Mouse (Mus musculus) cerebellum, adult 18-20 months (tissue): ENCODE measurements around the gene Rgs3.
"Not testable (repeated sequence)": the region's sequence is repeated elsewhere in the genome, so short reads cannot be mapped to it uniquely, and the experiment has no call there.

Experiments
- DNase-seq, 2 experiments: peaks; one replicate each; pipeline ENCODE4 v3.0.0; 2021

Rgs3 gene

GRCm38 (mm10) chr4:62557436-62557835 lies 2.2 kb upstream of the Rgs3 start:
- no peak for DNase-seq

DNA sequence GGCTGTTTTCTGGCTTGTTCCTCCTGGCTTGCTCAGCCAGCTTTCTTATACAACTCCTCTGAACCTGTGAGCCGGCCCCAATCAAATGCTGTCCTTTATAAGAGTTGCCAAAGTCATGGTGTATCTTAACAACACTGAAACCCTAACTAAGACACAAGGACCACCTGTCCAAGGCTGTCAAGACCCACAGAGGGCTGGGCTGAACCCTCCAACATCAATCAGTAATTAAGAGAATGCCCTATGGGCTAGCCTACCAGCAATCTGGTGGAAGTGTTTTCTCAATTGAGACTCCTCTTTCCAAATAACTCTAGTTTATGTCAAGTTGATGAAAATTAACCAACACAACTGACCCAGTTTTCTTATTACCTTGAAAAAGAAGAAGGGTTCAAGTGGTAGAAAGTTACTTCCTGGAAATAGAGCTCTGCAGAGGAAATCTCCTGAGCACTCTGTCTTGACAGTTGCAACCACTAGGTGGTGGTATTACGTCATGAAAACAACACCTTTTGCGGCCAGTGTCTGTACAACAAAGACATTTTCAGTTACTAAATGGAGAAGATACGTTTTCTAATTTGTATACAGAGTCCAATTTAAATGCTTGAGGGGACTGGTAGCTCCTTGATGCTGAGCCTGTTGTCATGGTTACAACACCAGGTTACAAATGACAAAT lies 1.4 kb downstream of the Rgs3 start:
- peak; percentile 79 to 85 for DNase-seq

GRCm38 (mm10) chr4:62561630-62562001 lies 2.0 kb downstream of the Rgs3 start:
- DNase-seq = no peak

- no peak for DNase-seq
Measured at GRCm38 (mm10) chr4:62562006-62562405, 2.4 kb downstream of the Rgs3 start.

DNA sequence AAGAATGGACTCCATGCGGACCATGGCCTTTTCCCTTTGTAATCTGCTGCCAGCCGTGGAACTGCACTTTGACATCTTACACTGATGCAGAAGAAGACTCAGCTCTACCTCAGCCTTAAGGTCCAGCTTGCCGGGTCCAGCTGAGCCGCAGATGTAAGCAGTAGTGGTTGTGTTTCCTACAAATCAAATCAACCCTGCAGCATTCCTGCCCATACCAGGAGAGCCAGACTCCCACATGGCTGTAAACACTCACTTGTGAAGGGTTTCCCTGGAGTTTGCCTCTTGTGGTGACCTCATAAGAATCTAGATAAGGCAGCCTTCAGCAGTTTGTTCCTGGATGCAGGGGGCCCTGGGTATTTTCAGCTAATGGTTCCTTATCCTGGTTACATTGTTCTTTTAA lies 6.9 kb downstream of the Rgs3 start:
- no peak for DNase-seq

DNA sequence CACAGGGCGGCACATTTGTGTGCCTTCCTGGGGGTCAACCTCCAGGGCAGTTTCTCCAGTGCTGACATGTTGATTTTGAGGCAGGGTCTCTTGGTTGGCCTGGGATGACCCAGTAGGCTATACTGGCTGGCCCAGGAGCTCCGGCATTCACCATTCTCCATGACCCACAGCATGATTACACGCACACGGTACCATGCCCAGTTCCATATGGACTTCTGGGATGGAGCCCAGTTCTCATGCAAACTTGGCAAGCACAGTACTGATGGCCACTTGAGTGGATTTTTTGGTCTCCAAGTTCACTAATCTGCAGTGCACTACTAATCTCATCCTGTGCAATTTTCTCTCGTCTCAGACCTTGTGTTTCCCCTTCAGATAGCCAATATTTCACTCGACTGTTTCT lies 8.0 kb downstream of the Rgs3 start:
- DNase-seq = peak; percentile 67

- DNase-seq = no peak
Measured at GRCm38 (mm10) chr4:62568359-62568758, 8.7 kb downstream of the Rgs3 start.

DNA sequence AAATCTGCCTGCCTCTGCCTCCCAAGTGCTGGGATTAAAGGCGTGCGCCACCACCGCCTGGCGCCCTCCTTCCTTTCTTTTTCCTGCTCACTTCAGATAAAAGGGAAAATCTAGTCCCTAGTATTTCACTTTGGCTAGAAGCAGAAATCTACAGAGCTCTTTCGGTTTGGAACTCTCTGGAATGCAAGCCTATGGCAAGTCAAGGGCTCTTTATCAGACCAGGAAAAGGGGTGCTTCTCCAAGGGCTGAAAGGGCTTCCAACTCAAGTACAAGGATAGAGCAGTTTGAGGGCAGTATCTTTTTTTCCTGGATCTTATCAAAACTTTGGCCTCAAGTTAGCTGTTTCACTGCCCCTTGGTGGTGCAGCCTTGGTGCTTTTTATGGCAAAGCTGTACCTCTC lies 10.0 kb downstream of the Rgs3 start:
- no peak for DNase-seq

GRCm38 (mm10) chr4:62570029-62570428 lies 10.4 kb downstream of the Rgs3 start:
- no peak for DNase-seq

GRCm38 (mm10) chr4:62582365-62583264 lies 23.0 kb downstream of the Rgs3 start:
- peak; percentile 93 for DNase-seq

- peak; percentile 80 to 83 for DNase-seq
Measured at GRCm38 (mm10) chr4:62583265-62584092, 23.8 kb downstream of the Rgs3 start.

GRCm38 (mm10) chr4:62587067-62587466 lies 27.4 kb downstream of the Rgs3 start:
- DNase-seq = no peak

GRCm38 (mm10) chr4:62590878-62591277 lies 31.2 kb downstream of the Rgs3 start:
- no peak for DNase-seq

DNA sequence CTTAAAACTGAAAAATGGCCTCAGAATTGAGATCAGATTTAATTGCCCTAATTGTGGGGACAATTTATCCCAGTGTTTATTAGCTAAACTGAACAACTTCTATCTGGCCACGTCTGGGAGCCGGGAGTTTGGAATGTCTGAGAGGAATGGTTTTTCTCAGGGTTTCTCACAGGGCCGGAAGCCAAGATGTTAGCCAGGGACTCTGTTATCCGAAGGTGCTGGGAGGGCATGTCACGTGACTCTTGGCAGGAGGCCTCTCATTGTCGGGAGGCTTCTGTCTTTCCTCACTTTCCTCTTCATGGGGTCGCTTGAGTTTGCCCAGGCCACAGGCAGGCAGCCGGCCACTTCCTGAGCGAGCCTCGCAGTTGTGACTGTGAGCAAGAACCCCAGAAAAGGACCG lies 31.7 kb downstream of the Rgs3 start:
- no peak for DNase-seq

DNA sequence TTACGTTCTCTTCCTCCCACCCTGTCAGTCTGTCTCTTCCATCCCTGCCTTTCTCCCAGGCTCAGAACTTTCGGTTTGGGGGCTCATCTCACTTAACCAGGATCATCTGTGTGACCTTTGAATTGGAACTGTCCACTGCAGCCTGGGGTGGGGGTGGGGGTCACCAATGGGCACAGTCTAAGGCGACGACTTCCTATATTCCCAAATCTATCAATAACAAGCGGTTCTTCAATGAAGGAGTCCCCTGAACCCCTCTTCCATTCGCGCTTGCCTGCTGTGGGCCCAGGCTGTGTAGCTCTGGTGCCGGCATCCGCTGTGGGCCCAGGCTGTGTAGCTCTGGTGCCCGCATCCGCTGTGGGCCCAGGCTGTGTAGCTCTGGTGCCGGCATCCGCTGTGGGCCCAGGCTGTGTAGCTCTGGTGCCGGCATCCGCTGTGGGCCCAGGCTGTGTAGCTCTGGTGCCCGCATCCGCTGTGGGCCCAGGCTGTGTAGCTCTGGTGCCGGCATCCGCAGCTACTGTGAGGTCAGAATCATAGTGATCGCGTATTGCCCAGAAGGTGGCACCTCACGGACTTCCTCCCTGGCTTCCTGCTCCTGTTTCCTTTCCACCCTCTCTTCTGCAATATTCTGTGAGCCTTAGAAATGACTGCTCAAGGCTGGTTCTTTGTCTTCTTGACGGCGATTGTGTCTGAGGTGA lies 34.0 kb downstream of the Rgs3 start:
- not testable (repeated sequence) for DNase-seq

- no peak for DNase-seq
Measured at GRCm38 (mm10) chr4:62594442-62594841, 34.8 kb downstream of the Rgs3 start.

- DNase-seq = peak; percentile 44 to 48
Measured at GRCm38 (mm10) chr4:62596051-62596450, 36.4 kb downstream of the Rgs3 start.

GRCm38 (mm10) chr4:62600549-62600948 lies 40.9 kb downstream of the Rgs3 start:
- DNase-seq = no peak

DNA sequence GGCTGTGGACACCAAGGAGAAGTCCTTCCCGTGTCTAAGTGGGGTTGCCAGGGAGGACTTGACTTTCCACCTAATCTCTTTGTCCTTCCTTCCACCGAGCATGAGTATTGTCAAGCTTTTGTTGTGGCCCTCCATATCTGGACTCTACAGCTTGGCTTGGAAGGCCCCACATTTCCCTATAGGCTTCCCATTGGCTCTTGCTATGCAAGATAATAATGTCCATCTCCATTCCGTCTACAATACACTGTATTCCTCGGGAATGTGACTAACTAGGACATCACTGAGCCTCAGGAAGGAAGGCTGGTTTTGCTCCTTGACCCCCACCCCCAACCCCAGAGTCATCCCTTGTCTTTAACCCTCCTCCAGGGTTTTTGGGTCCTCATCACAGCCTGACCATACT lies 44.0 kb downstream of the Rgs3 start:
- DNase-seq = no peak

DNA sequence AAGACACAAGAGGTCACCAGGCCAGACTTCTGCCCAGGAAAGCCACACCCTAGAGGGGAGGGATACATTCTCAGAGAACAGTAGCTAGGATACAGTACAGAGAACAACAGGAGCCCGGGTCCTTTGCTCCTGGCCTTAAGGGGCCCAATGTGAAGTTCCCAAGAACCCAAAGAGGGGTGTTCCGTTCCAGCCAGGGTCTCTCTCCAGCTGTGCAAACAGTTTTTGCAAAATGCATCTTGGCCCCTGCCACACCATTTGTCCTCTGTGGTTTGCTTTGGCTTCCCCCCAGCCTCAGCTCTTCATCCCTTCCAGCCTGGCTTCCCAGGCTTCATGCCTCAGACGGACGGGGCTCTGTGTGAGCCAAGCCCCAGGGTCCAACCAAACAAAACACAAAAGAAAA lies 44.4 kb downstream of the Rgs3 start:
- no peak for DNase-seq

GRCm38 (mm10) chr4:62605856-62606541 lies 46.4 kb downstream of the Rgs3 start:
- peak; percentile 53 to 64 for DNase-seq

- DNase-seq = peak; percentile 56 to 57
Measured at GRCm38 (mm10) chr4:62606542-62606882, 46.9 kb downstream of the Rgs3 start.
